9 mouse cellular contexts compared by ENCODE assay signal in genomic region chr3:68954487-68954886, GRCm38 (mm10). TPM values are rescaled to one million over a fixed set of nuclear protein-coding genes. Genes with fewer than 3 reads are reported as not detected.
A peak's percentile ranks its signal among the peaks of the same experiment; 100 is the strongest.
DNase-seq lines count a peak whose midpoint lies in the region; ATAC-seq lines count a peak whose summit lies in the region.
"Had no signal": no experiment of that assay in that cellular context is flagged by ENCODE, and none has a peak within 500 bp of the region (broad histone marks: within the 10 kb centered on the region; RNA-seq: fewer than 3 reads in every experiment).

No protein-coding gene starts in this region.

- H3K4me2 ChIP-seq in midbrain, embryonic 16.5 days (ENCODE audit: low read length), result no peak overlapping the region

- H3K9ac ChIP-seq in midbrain, embryonic 16.5 days (ENCODE audit: low read depth, low read length), result no peak overlapping the region

- no peaks in the 10 kb centered on the region for H3K9me3 ChIP-seq in heart, embryonic 10.5 days
- no peaks in the 10 kb centered on the region for H3K9me3 ChIP-seq in midbrain, embryonic 16.5 days (replicated peaks; ENCODE audit: control insufficient read depth, low read length, poor library complexity, severe bottlenecking)
- no peaks in the 10 kb centered on the region for H3K9me3 ChIP-seq in midbrain, embryonic 10.5 days (replicated peaks)

- H3K27ac ChIP-seq in heart, embryonic 10.5 days, result no peak overlapping the region
- no peak overlapping the region for H3K27ac ChIP-seq in midbrain, embryonic 16.5 days (ENCODE audit: low read length)
- H3K27ac ChIP-seq in midbrain, embryonic 10.5 days (replicated peaks), result no peak overlapping the region

- DNase-seq in heart, adult 8-10 months (ENCODE audit: low spot score), result peak; percentile 27
- DNase-seq in heart, embryonic 10.5 days (ENCODE audit: low spot score), result no peak
- DNase-seq in midbrain, embryonic 10.5 days (ENCODE audit: low spot score), result no peak
- peak; percentile 68 for DNase-seq in adipocyte (ENCODE audit: low spot score)
- DNase-seq in cerebellum, adult 9-11 months, result no peak
- DNase-seq in layer of hippocampus, adult 9-10 months (ENCODE audit: low spot score), result no peak

- no peaks in the 10 kb centered on the region for H3K36me3 ChIP-seq in heart, embryonic 10.5 days
- H3K36me3 ChIP-seq in midbrain, embryonic 16.5 days (ENCODE audit: control insufficient read depth, insufficient read depth, low read length), result no peaks in the 10 kb centered on the region
- peaks cover 13% of the 10 kb centered on the region for H3K36me3 ChIP-seq in midbrain, embryonic 10.5 days

- no peak overlapping the region for H3K4me3 ChIP-seq in heart, embryonic 10.5 days
- H3K4me3 ChIP-seq in midbrain, embryonic 16.5 days (ENCODE audit: low read depth, low read length), result no peak overlapping the region
- no peak overlapping the region for H3K4me3 ChIP-seq in midbrain, embryonic 10.5 days
- H3K4me3 ChIP-seq: myocyte had no signal

- no peaks in the 10 kb centered on the region for H3K4me1 ChIP-seq in heart, embryonic 10.5 days
- H3K4me1 ChIP-seq in midbrain, embryonic 16.5 days (ENCODE audit: control insufficient read depth, insufficient read depth, low read length), result no peaks in the 10 kb centered on the region
- H3K4me1 ChIP-seq in midbrain, embryonic 10.5 days, result peaks cover under 1% of the 10 kb centered on the region; the same call in 1 of the 2 replicates

- 0 out of 2 replicates have a peak, but pooled peaks have one; percentile 42 for ATAC-seq in midbrain, embryonic 16.5 days
- ATAC-seq in neutrophil, adult 5-6 weeks (ENCODE audit: extremely low read depth, insufficient number of reproducible peaks, low FRiP score, poor library complexity, severe bottlenecking), result 0 out of 2 replicates have a peak, but pooled peaks have one; percentile 33

- WGBS in heart, embryonic 10.5 days, result 59% methylated on average over 6 of the region's 6 CpGs
- WGBS in midbrain, embryonic 16.5 days, result 54% methylated on average over 6 of the region's 6 CpGs
- 71% methylated on average over 6 of the region's 6 CpGs for WGBS in midbrain, embryonic 10.5 days

- no peaks in the 10 kb centered on the region for H3K27me3 ChIP-seq in heart, embryonic 10.5 days (ENCODE audit: insufficient read depth, poor library complexity, severe bottlenecking)
- no peaks in the 10 kb centered on the region for H3K27me3 ChIP-seq in midbrain, embryonic 16.5 days (ENCODE audit: control insufficient read depth, insufficient read depth, low read depth, low read length)
- no peaks in the 10 kb centered on the region for H3K27me3 ChIP-seq in midbrain, embryonic 10.5 days (ENCODE audit: low read depth, poor library complexity, severe bottlenecking)

RNA-seq across cellular contexts. Expression of gene Ift80, which starts 49.9 kb away (rescaled TPM):
- total RNA-seq in heart, adult 8-10 months (2022), result 1 to 10 TPM; 3.9 to 8.2 (median 5.2) TPM
- polyA plus RNA-seq in heart, embryonic 10.5 days (2016; fragmentation: Nextera tagmentation; extraction: Ambion mirVana), result 8.1 and 9.6 TPM in 2 replicates
- polyA plus RNA-seq in midbrain, embryonic 16.5 days (2015; fragmentation: Nextera tagmentation; extraction: Ambion mirVana), result 7.2 and 8.6 TPM in 2 replicates
- 19.8 and 20.7 TPM in 2 replicates for polyA plus RNA-seq in midbrain, embryonic 10.5 days (2016; fragmentation: Nextera tagmentation; extraction: Ambion mirVana)
- 29.7 and 30.4 TPM in 2 replicates for total RNA-seq in neutrophil, adult 5-6 weeks (2017)

RNA-seq across cellular contexts. Expression of gene Smc4, which starts 50.1 kb away (rescaled TPM):
- total RNA-seq in heart, adult 8-10 months (2022), result 10 to 100 TPM; 10.0 to 12.2 (median 11.4) TPM
- 156 and 161 TPM in 2 replicates for polyA plus RNA-seq in heart, embryonic 10.5 days (2016; fragmentation: Nextera tagmentation; extraction: Ambion mirVana)
- polyA plus RNA-seq in midbrain, embryonic 16.5 days (2015; fragmentation: Nextera tagmentation; extraction: Ambion mirVana), result 23.4 and 30.3 TPM in 2 replicates
- 180 and 183 TPM in 2 replicates for polyA plus RNA-seq in midbrain, embryonic 10.5 days (2016; fragmentation: Nextera tagmentation; extraction: Ambion mirVana)
- 355 and 369 TPM in 2 replicates for total RNA-seq in neutrophil, adult 5-6 weeks (2017)

Comparison
In these comparisons a context has a peak if more than half of its experiments do, and no peak if none do; other contexts are left out.
1. DNase-seq: peak in heart, adult 8-10 months (single experiment) and adipocyte (single experiment); none in heart, embryonic 10.5 days (single experiment), midbrain, embryonic 10.5 days (single experiment), cerebellum, adult 9-11 months (single experiment) and layer of hippocampus, adult 9-10 months (single experiment).